Mouse (Mus musculus): ENCODE results near the gene Adra2b.
A peak's percentile ranks its signal among the peaks of the same experiment; 100 is the strongest.

Gene Adra2b

GRCm38 (mm10) chr2:127362459-127363281 is at the start of gene Adra2b:
TSS of gene Adra2b (plus strand) at chr2:127363208.
- DNase-seq (ENCODE audit: low read depth): peak; percentile 67

GRCm38 (mm10) chr2:127313878-127314277 is 49.1 kb upstream of the Adra2b start:
- DNase-seq (ENCODE audit: low read depth): peak; percentile 20

GRCm38 (mm10) chr2:127314467-127315154 is 48.4 kb upstream of the Adra2b start:
- DNase-seq (ENCODE audit: low read depth): no peak

- DNase-seq (ENCODE audit: low read depth): no peak
Observed at GRCm38 (mm10) chr2:127315155-127315470, 47.9 kb upstream of the Adra2b start.

- DNase-seq (ENCODE audit: low read depth): no peak
Observed at GRCm38 (mm10) chr2:127316431-127316830, 46.6 kb upstream of the Adra2b start.

GRCm38 (mm10) chr2:127318136-127318535 is 44.9 kb upstream of the Adra2b start:
- DNase-seq (ENCODE audit: low read depth): no peak

- DNase-seq (ENCODE audit: low read depth): no peak
Observed at GRCm38 (mm10) chr2:127319071-127319470, 43.9 kb upstream of the Adra2b start.

- DNase-seq (ENCODE audit: low read depth): no peak
Observed at GRCm38 (mm10) chr2:127322671-127323285, 40.2 kb upstream of the Adra2b start.

- DNase-seq (ENCODE audit: low read depth): peak; percentile 78
Observed at GRCm38 (mm10) chr2:127323667-127324066, 39.3 kb upstream of the Adra2b start.

GRCm38 (mm10) chr2:127324456-127324855 is 38.6 kb upstream of the Adra2b start:
- no peak for DNase-seq (ENCODE audit: low read depth)

- no peak for DNase-seq (ENCODE audit: low read depth)
Observed at GRCm38 (mm10) chr2:127328090-127328851, 34.7 kb upstream of the Adra2b start.

- DNase-seq (ENCODE audit: low read depth): peak; percentile 37
Observed at GRCm38 (mm10) chr2:127332807-127333570, 30.0 kb upstream of the Adra2b start.

- peak; percentile 26 for DNase-seq (ENCODE audit: low read depth)
Observed at GRCm38 (mm10) chr2:127333945-127334603, 28.9 kb upstream of the Adra2b start.

GRCm38 (mm10) chr2:127335078-127335541 is 27.9 kb upstream of the Adra2b start:
- DNase-seq (ENCODE audit: low read depth): no peak

- DNase-seq (ENCODE audit: low read depth): peak; percentile 57
Observed at GRCm38 (mm10) chr2:127335767-127336496, 27.1 kb upstream of the Adra2b start, which contains the start of gene Dusp2. TSS of gene Dusp2 (plus strand) at chr2:127336159.

- DNase-seq (ENCODE audit: low read depth): no peak
Observed at GRCm38 (mm10) chr2:127336497-127336832, 26.5 kb upstream of the Adra2b start.

GRCm38 (mm10) chr2:127336885-127337284 is 26.1 kb upstream of the Adra2b start:
- no peak for DNase-seq (ENCODE audit: low read depth)

GRCm38 (mm10) chr2:127337531-127337930 is 25.5 kb upstream of the Adra2b start:
- no peak for DNase-seq (ENCODE audit: low read depth)

GRCm38 (mm10) chr2:127338012-127338411 is 25.0 kb upstream of the Adra2b start:
- no peak for DNase-seq (ENCODE audit: low read depth)

GRCm38 (mm10) chr2:127338416-127338815 is 24.6 kb upstream of the Adra2b start, which contains the start of gene Astl:
TSS of gene Astl (plus strand) at chr2:127338639.
- DNase-seq (ENCODE audit: low read depth): no peak

Data from NIH3T3 (cell line).